Mouse (Mus musculus): ENCODE data around the gene Gm10577. TPM values are rescaled to one million over a fixed set of nuclear protein-coding genes. Genes with fewer than 3 reads are reported as not detected.

Gm10577 gene
- polyA plus RNA-seq, 1 experiment = not detected

DNA sequence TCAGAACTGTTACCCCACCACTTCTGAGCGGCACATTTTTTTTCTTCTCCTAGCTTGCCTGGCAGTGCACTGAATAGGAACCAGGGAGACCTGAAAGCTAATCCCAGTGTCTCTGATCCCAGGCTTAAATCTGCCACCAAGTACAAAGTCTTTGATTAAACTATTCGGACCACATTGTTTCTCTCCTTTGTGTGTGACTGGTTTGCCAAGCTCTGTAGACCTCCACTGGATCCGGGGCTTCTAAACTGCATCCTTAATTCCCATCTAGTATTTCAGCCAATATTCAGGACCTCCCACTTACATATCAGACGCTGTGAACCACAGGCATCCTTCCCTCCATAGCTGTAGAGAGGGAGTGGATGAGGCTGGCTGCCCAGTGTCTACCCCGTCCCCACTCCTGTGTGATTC lies 12.1 kb downstream of the Gm10577 start:
- no peaks in the 10 kb centered on the region for H3K4me1 ChIP-seq (ENCODE audit: control insufficient read depth, insufficient read depth, insufficient read length, low read length)
- H3K27ac ChIP-seq (replicated peaks; ENCODE audit: low read depth, low read length) = no peak overlapping the region
- H3K4me3 ChIP-seq (ENCODE audit: insufficient read depth, low read depth, low read length) = no peak overlapping the region

- no peaks in the 10 kb centered on the region for H3K4me1 ChIP-seq (ENCODE audit: control insufficient read depth, insufficient read depth, insufficient read length, low read length)
- no peak overlapping the region for H3K27ac ChIP-seq (replicated peaks; ENCODE audit: low read depth, low read length)
- H3K4me3 ChIP-seq (ENCODE audit: insufficient read depth, low read depth, low read length) = no peak overlapping the region
These were observed 17.5 kb downstream of the Gm10577 start for GRCm38 (mm10) chr4:101002961-101003360.

GRCm38 (mm10) chr4:101001073-101001472 lies 19.4 kb downstream of the Gm10577 start:
- Histone ChIP-seq H3K27ac (replicated peaks; ENCODE audit: low read depth, low read length) (no peak overlapping the region), H3K4me1 (ENCODE audit: control insufficient read depth, insufficient read depth, insufficient read length, low read length) (no peaks in the 10 kb centered on the region), H3K4me3 (ENCODE audit: insufficient read depth, low read depth, low read length) (no peak overlapping the region)

GRCm38 (mm10) chr4:101000622-101001021 lies 19.9 kb downstream of the Gm10577 start:
- Histone ChIP-seq H3K4me3 (ENCODE audit: insufficient read depth, low read depth, low read length) (no peak overlapping the region), H3K4me1 (ENCODE audit: control insufficient read depth, insufficient read depth, insufficient read length, low read length) (no peaks in the 10 kb centered on the region), H3K27ac (replicated peaks; ENCODE audit: low read depth, low read length) (no peak overlapping the region)

GRCm38 (mm10) chr4:100998906-100999305 lies 21.6 kb downstream of the Gm10577 start:
- H3K27ac ChIP-seq (replicated peaks; ENCODE audit: low read depth, low read length) = no peak overlapping the region
- no peaks in the 10 kb centered on the region for H3K4me1 ChIP-seq (ENCODE audit: control insufficient read depth, insufficient read depth, insufficient read length, low read length)
- H3K4me3 ChIP-seq (ENCODE audit: insufficient read depth, low read depth, low read length) = no peak overlapping the region

DNA sequence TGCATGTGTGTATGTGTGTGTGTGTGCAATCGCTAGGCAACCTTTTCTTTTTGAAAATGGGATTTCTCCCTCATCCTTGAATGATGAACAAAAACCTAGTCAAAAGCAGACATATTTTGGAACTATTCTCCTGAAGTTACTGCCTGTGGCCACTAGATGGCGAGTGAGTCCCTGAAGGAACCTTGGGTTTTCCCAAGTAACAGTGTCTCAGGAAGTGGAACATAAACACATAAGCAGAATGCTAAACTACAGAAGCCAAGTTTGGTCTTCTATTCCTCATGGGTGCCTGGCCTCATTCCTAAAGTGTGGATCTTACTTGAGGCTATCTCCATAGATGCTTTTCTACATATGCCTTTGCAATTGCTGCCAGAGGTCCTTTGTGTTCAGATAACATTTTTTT lies 22.4 kb downstream of the Gm10577 start:
- Histone ChIP-seq H3K4me1 (ENCODE audit: control insufficient read depth, insufficient read depth, insufficient read length, low read length) (no peaks in the 10 kb centered on the region), H3K27ac (replicated peaks; ENCODE audit: low read depth, low read length) (no peak overlapping the region), H3K4me3 (ENCODE audit: insufficient read depth, low read depth, low read length) (no peak overlapping the region)

GRCm38 (mm10) chr4:100996060-100996651 lies 24.3 kb downstream of the Gm10577 start:
- Histone ChIP-seq H3K4me3 (ENCODE audit: insufficient read depth, low read depth, low read length) (no peak overlapping the region), H3K4me1 (ENCODE audit: control insufficient read depth, insufficient read depth, insufficient read length, low read length) (no peaks in the 10 kb centered on the region), H3K27ac (replicated peaks; ENCODE audit: low read depth, low read length) (no peak overlapping the region)

DNA sequence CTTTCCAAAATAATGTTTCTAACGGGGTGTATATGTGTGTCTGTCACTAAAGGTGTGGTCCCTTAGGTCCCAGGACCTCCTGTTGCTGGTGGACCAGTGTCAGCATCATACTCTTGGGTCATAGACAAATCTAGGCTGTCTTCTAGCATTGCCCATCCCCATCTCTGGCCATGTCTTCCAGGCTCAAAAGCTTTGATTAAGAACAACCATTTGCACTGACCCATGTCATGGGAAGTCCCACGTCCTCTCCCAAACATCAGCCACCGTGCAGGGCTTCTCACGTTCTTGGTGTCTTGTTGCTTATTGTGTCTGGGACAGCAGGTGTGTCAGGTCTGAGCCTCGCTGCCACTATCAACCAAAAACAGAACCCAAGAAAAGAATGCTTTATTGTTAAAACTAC lies 24.9 kb downstream of the Gm10577 start:
- H3K4me3 ChIP-seq (ENCODE audit: insufficient read depth, low read depth, low read length) = no peak overlapping the region
- H3K27ac ChIP-seq (replicated peaks; ENCODE audit: low read depth, low read length) = no peak overlapping the region

GRCm38 (mm10) chr4:100994442-100995255 lies 25.8 kb downstream of the Gm10577 start:
- Histone ChIP-seq H3K4me1 (ENCODE audit: control insufficient read depth, insufficient read depth, insufficient read length, low read length) (no peaks in the 10 kb centered on the region), H3K4me3 (ENCODE audit: insufficient read depth, low read depth, low read length) (no peak overlapping the region), H3K27ac (replicated peaks; ENCODE audit: low read depth, low read length) (no peak overlapping the region)

More for the DNA sequence above, 24.9 kb downstream of the Gm10577 start:
- no peaks in the 10 kb centered on the region for H3K4me1 ChIP-seq (ENCODE audit: control insufficient read depth, insufficient read depth, insufficient read length, low read length)

- no peak overlapping the region for H3K27ac ChIP-seq (replicated peaks; ENCODE audit: low read depth, low read length)
- H3K4me3 ChIP-seq (ENCODE audit: insufficient read depth, low read depth, low read length) = no peak overlapping the region
- H3K4me1 ChIP-seq (ENCODE audit: control insufficient read depth, insufficient read depth, insufficient read length, low read length) = no peaks in the 10 kb centered on the region
These were observed 28.4 kb downstream of the Gm10577 start for GRCm38 (mm10) chr4:100992086-100992485.

GRCm38 (mm10) chr4:100990996-100991395 lies 29.5 kb downstream of the Gm10577 start:
- Histone ChIP-seq H3K27ac (replicated peaks; ENCODE audit: low read depth, low read length) (no peak overlapping the region), H3K4me3 (ENCODE audit: insufficient read depth, low read depth, low read length) (no peak overlapping the region), H3K4me1 (ENCODE audit: control insufficient read depth, insufficient read depth, insufficient read length, low read length) (no peaks in the 10 kb centered on the region)

- no peaks in the 10 kb centered on the region for H3K4me1 ChIP-seq (ENCODE audit: control insufficient read depth, insufficient read depth, insufficient read length, low read length)
- H3K4me3 ChIP-seq (ENCODE audit: insufficient read depth, low read depth, low read length) = no peak overlapping the region
- H3K27ac ChIP-seq (replicated peaks; ENCODE audit: low read depth, low read length) = no peak overlapping the region
These were observed 32.2 kb downstream of the Gm10577 start for GRCm38 (mm10) chr4:100988231-100988799.

- no peak overlapping the region for H3K27ac ChIP-seq (replicated peaks; ENCODE audit: low read depth, low read length)
- H3K4me1 ChIP-seq (ENCODE audit: control insufficient read depth, insufficient read depth, insufficient read length, low read length) = no peaks in the 10 kb centered on the region
- H3K4me3 ChIP-seq (ENCODE audit: insufficient read depth, low read depth, low read length) = no peak overlapping the region
These were observed 33.3 kb downstream of the Gm10577 start for GRCm38 (mm10) chr4:100987187-100987586.

DNA sequence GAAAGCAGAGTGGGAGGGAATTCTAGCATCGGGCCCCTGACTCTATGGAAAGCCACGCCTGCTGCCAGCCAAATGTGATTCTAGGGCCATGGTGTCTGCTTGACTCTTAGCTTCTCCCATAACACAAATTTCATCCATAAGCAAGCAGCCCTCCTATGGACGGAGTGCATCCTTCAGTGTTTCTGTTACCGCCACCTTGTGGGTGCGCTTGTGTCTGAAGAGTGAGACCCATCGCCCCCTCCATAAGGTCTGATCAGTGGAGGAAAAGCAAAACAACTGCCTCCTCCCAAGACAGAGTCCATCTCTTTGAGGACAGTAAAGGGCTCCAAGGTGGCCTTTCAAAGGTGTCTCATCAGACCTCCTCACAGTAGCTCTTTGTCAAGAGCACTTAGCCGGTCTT lies 43.0 kb downstream of the Gm10577 start:
- Histone ChIP-seq H3K4me1 (ENCODE audit: control insufficient read depth, insufficient read depth, insufficient read length, low read length) (no peaks in the 10 kb centered on the region), H3K27ac (replicated peaks; ENCODE audit: low read depth, low read length) (no peak overlapping the region), H3K4me3 (ENCODE audit: insufficient read depth, low read depth, low read length) (no peak overlapping the region)

- Histone ChIP-seq H3K4me1 (ENCODE audit: control insufficient read depth, insufficient read depth, insufficient read length, low read length) (no peaks in the 10 kb centered on the region), H3K27ac (replicated peaks; ENCODE audit: low read depth, low read length) (no peak overlapping the region), H3K4me3 (ENCODE audit: insufficient read depth, low read depth, low read length) (no peak overlapping the region)
These were observed 46.0 kb downstream of the Gm10577 start for GRCm38 (mm10) chr4:100974455-100975035.

All from brown adipose tissue, adult 24 weeks (tissue).